Mouse (Mus musculus): ENCODE data around the gene Smim11.

DNA sequence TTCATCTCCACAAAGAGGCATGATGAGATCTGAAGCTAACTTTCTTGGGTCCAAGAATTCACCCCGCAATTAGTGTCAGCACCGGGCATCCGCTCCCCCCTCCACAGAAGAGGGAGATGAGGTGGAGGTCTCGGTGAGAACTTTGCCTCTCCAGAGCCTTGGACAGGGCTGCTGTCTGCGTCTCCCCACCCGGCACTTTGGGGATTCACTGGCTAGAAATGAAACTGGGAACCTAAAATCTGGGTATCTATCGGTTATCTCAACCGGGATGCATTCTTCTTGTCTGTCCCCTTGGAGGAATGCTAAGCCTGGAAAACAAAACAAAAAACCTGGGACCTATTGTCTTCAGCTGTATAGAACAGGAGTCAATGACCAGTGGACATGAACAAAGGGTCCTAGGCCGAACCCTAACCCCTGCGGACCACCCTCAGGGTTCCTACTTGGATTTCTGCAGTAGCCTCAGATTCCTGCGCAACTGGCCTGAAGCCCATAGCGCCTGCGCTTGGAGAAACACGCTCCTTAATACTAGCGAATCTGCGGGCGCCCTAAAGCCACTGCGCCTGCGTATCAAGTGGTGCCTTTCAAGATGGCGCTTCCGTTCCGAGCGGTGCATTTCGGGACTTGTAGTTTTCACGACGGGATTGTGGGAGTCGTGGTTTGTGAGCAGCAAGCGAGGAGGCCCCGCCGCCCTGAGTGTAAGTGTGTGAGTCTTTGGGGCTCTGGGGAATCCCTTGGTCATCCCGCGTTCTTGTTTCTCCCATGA is at the start of gene Smim11:
- TF ChIP-seq CTCF (IDR thresholded peaks at IDR 0.05; ENCODE audit: insufficient read depth, low read length) (no peak), POLR2A (IDR thresholded peaks at IDR 0.05; ENCODE audit: borderline replicate concordance, extremely low read depth, low read depth, low read length) (peak; percentile 85)

All from lung, adult 2 months (tissue).